Mouse (Mus musculus): ENCODE measurements at regions not wholly inside any gene's neighbourhood (a gene's known extent, or its start where the extent isn't known, plus 50 kb on each side); places are given as distances from the start of the nearest gene placed in this dataset.
A peak's percentile ranks its signal among the peaks of the same experiment; 100 is the strongest.

GRCm38 (mm10) chr15:96124397-96124796 is 162.9 kb upstream of the Arid2 start:
- DNase-seq, result no peak

DNA sequence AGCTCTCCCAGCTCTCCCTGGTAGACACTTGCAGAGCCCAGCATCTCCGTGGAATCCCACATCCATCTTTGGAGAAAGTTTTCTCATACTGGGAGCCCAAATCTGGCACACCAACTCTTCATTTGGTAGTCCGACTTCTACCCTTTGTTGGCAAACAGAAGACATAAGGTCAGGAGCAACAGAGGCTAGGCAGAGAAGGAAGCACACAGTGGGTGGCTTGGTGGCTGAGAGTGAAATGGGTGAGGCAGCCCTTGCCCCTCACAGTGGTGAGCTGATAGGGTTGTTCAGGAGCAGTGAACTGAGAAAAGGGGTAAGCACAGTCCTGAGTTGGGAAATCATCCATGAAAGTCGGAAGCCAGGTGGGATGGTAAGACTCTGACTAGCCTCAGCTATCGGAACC is 157.6 kb upstream of the Arid2 start:
- DNase-seq, result no peak

DNA sequence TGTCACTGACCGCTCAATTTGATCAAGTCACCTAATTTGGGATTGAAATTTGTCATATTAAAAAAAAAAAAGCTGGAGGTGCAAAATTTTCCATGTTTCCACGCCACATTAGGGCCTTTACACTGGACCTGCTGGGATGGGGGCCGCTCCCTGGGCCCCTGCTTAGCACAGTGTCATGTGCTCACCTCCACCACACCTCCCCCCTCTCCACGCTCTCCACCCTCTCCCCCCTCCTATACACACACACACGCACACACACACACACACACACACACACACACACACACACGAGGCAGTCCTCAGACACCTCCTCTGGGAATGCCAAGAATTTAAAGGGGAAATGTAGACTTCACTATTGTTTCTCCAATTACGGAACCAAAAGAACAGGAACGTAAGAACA is 156.8 kb upstream of the Arid2 start:
- no peak for DNase-seq

DNA sequence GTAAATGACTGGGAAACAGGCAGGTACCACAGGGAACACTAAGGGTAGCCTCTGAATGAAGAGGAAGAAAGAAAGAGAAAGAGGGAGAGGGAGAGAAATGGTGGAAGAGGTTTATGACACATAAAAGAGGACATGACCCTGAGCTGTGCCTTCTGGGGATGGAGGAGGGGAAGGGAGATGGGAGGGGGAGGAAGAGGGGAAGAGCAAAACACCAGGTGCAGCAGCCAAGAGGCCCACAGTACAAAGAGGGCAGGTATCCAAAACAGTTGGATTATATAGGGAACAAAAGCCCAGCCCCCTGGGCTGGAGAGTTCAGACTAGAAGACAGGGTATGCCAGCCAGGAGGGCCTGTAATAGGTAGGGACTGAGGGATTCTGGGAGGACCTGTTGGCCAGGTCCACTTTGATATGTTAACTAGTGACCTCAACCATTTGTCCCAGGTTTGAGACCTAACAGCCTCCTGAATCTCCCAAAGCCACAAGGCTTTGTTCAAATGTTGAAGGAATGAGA is 155.7 kb upstream of the Arid2 start:
- no peak for DNase-seq

GRCm38 (mm10) chr15:96132636-96133035 is 154.7 kb upstream of the Arid2 start:
- DNase-seq, result no peak

DNA sequence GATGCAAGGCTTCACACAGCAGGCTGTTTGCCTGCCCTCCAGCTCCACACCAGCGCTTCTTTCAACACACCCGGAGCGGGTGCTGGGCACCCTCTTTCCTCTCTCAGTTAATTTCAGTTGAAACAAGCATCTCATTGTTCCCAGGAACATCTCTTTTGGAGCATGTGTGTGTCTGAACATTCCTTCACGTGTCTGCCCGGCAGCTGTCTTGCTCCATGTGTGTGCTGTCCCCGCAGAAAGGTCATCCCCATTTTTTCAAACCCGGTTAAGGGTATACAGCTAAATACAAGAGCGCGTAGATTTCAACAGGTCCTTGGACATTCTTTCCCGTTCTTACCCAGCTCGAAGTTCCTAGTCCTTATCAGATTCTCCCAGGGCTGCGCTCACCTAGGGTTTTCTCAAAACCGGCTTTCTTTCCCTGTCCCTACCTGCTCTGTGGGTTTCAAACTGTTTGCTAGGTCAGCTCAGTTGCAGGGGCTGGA is 152.0 kb upstream of the Arid2 start:
- no peak for DNase-seq

DNA sequence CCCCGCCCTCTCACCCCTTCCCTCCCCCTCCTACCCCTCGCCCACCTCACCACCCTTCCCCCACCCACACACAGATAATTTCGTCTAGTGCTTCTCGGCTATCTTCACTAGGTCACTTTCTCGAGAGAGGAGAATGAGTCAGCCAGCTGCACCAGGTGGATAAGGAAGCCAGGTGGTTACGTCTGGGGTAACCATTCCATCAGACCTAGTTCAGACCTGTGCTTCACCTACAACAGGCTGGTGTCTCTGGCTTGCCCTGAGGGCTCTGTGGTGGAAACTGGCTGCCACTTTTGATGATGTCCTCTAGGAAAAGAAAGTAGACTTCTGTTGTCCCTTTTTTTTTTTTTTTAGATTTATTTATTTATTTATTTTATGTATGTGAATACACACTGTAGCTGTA is 151.5 kb upstream of the Arid2 start:
- DNase-seq, result no peak

GRCm38 (mm10) chr15:96137534-96137933 is 149.8 kb upstream of the Arid2 start:
- no peak for DNase-seq

- DNase-seq, result no peak
Observed at GRCm38 (mm10) chr15:96137945-96138344, 149.4 kb upstream of the Arid2 start.

GRCm38 (mm10) chr15:96153489-96153888 is 133.8 kb upstream of the Arid2 start:
- no peak for DNase-seq

GRCm38 (mm10) chr15:96158321-96158720 is 129.0 kb upstream of the Arid2 start:
- no peak for DNase-seq

DNA sequence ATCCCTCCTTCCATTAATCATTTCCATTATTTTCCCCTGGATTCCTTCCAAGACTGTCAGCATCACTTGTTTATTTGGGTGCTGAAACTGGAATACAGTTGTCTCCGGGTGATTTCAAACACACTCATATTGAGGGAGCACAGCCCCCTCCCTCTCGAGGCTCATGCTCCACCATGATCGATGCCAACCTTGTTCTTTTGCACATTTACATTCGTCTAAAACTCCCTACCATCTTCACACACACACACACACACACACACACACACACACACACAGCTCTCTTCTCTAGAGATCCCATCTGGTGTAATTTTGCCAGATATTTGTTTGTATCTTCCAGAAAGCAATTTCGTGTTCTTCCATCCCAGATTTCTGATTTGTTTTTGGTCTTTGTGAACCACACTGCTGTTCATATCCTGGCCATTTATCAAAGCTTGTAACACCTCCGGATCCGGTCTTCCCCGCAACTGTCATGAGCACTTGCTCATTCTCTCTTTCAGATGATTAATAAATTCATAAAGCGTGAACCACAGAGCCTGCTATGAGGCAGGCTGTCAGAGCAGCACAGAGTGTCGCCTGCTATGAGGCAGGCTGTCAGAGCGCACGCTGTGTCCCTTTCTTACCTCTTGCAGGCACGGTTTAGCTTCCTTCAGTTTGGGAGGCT is 122.4 kb upstream of the Arid2 start:
- DNase-seq, result no peak

DNA sequence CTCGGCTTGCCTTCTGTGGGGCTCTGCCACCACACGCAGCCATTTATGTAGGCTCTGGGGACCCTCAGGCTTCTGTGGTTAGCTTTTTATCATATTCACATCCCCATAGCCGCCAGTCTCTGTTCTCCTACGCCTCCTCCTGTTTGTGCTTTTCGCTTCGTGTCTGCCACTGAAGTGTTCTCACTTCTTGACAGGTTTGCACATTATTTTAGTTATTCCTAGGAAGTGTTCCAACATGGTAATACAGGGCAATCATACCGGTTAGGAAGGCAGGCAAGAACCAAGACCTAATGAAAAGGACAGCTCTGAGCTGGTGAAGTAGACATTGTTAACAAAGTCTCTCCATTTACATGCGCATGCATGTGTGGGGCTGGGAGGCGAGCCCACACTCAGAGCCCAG is 120.1 kb upstream of the Arid2 start:
- no peak for DNase-seq

DNA sequence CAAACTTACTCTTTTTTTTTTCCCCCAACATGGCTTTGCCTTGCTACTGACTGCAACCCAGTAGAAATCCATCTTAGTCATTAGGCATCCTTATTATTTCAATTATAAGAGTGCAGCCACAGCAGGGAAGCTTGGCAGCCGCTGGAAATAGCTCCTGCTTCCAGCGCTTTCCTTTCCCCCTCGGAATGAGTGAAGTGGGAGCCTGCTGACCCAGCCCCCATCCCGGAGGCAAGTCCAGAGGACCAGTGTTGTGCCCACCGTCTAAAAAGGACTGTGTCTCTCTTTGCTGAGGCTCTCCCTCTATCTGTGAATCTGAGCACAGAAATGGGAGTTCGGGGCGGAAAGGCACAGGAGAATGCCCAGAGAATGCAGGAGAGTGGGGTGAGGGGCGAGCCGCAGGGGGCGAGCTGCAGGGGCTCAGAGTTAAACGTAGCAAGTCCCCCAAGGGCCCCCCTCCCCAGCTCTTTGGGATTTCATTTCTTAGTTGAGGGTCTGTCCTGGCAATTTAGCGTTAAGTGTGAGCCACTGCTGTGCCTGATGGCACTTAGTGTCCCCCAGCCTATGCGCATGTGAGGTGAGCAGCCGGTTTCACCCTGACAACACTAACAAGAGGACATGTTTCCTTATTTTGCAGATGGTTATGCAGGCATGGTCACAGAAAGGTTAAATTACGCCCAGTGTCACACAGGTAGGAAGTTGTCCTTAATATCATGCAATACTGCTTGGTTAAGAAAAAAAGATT is 117.4 kb upstream of the Arid2 start:
- no peak for DNase-seq

DNA sequence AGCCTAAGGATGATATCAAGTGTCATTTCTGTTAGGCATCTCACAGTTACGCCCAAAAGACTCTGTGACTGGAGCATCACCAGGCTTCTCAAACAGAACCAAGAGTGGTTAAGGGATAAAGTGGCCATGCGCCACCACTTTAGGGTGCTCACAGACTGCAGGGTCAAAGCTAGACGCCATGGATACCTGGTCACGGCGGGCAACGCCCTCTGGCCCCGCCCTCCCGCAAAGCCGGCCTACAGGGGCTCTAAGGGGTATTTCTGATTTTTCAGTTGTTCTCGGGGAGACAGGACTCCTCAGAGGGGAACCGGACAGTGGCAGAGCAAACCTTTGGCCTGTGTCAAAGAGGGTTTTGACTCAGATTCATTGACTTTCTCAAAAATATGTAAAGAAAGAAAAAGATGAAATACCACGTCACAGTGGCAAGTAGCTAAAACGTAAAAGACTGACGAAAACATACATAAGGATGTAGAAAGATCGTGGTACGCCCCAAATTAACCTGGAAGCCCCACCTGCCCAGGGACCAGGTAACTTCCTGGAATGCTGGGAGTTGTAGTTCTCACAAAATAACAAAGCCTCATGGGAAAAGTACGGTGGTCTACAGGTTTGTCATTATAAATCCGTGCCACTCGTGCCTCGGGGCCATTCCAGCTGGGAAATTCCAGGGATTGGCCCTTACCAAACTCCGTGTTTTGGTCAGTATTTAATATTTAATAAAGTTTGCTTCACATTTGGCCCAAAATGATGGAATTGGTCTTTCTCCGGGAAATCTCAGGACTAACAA is 116.1 kb upstream of the Arid2 start:
- peak; percentile 38 to 63 for DNase-seq

- no peak for DNase-seq
Observed at GRCm38 (mm10) chr15:96177911-96178310, 109.4 kb upstream of the Arid2 start.

- no peak for DNase-seq
Observed at GRCm38 (mm10) chr15:96178374-96179109, 108.8 kb upstream of the Arid2 start.

- no peak for DNase-seq
Observed at GRCm38 (mm10) chr15:96179511-96179910, 107.8 kb upstream of the Arid2 start.

GRCm38 (mm10) chr15:96180036-96180435 is 107.3 kb upstream of the Arid2 start:
- DNase-seq, result no peak

- DNase-seq, result no peak
Observed at GRCm38 (mm10) chr15:96180977-96181376, 106.3 kb upstream of the Arid2 start.

DNA sequence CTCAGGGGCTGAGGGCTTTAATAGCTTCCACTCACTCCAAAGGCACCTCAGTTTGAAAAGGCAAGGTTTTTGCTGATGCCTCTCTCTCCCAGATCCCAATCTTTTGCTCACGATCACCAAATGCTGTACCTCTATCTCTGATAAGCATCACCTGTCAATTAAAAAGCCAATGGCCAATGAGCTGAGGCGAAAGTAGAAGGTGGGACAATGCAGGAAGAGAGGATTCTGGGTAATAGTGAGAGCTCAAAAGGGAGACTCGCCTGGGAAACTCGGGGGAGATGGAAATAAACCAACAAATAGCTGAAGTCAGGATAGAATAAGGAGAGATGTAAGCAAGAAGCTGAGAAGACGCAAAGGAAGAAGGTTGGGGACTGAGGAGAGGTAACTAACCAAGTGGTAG is 105.0 kb upstream of the Arid2 start:
- DNase-seq, result no peak

DNA sequence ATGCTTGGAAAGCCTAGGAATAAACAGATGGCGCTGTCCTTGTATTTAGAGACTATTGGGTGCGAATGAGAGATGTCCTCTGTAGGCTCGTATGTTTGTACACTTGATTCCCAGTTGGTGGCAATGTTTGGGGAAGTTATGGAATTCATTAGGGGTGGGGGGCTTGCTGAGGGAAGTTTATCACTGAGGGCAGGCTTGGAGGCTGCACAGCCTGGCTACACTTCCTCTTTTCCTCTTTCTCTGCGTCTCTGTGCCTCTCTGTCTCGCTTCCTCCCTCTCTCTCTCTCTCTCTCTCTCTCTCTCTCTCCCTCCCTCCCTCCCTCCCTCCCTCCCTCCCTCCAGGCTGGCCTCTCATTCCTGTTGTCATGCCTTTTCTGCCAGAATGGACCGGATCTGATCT is 104.2 kb upstream of the Arid2 start:
- DNase-seq, result no peak

GRCm38 (mm10) chr15:96184666-96185065 is 102.7 kb upstream of the Arid2 start:
- DNase-seq, result no peak

Measured in kidney, adult 8-10 months (tissue).